Mouse (Mus musculus): Measurements from ENCODE around the gene Rnf222. TPM values are rescaled to one million over a fixed set of nuclear protein-coding genes. Genes with fewer than 3 reads are reported as not detected.

The Rnf222 gene
- total RNA-seq, 2 experiments from 2014 or later = not detected

DNA sequence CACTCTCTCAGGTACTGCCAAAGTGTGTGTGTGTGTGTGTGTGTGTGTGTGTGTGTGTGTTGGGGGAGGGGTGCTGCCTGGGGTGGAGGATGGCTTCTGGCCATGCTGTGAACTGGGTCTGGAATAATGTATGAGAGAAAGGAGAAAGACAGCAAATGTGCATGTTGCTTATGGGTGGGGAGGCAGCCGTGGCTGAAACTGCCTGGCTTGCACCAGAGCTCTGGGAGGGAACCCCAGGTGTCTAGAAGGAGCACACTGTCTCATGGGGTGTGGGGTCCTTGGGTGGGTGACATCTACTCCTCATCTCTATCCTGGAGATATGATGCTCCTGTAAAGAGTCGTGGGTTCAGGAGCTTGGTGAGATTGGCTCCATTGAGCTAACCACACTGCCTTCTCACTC, 300 bp downstream of the Rnf222 start:
- no peak for ATAC-seq (ENCODE audit: poor library complexity, severe bottlenecking)

- no peak for ATAC-seq (ENCODE audit: poor library complexity, severe bottlenecking)
These were observed 2.3 kb downstream of the Rnf222 start for GRCm38 (mm10) chr11:68890625-68891024.

DNA sequence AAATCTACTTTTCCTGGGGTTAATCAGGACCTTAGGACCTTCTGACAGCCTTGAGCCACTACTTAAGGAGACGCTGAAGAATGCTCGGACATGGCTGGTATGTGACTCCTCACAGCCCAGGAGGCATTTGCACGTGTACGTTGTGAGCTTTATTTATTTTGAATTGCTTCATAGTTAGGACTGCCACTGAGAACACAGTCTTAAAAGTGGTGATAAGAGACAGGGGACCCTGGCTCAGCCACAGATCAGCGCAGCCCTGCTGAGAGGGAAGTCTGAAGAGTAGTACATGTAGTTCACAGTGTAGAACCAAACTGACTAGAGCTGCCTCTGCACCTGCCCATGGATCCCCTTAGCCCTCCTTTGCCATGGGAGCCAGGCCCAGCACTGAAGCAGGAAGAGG, 3.5 kb downstream of the Rnf222 start:
- no peak for ATAC-seq (ENCODE audit: poor library complexity, severe bottlenecking)

GRCm38 (mm10) chr11:68892233-68892832, 4.0 kb downstream of the Rnf222 start:
- ATAC-seq (ENCODE audit: poor library complexity, severe bottlenecking) = no peak

GRCm38 (mm10) chr11:68893911-68894464, 5.6 kb downstream of the Rnf222 start:
- ATAC-seq (ENCODE audit: poor library complexity, severe bottlenecking) = no peak

- ATAC-seq (ENCODE audit: poor library complexity, severe bottlenecking) = no peak
These were observed 7.9 kb downstream of the Rnf222 start for GRCm38 (mm10) chr11:68896247-68896646.

- peak; percentile 39; the same call in 1 of the 2 replicates for ATAC-seq (ENCODE audit: poor library complexity, severe bottlenecking)
These were observed 8.8 kb downstream of the Rnf222 start for GRCm38 (mm10) chr11:68897120-68897519.

GRCm38 (mm10) chr11:68897838-68898237, 9.5 kb downstream of the Rnf222 start:
- no peak for ATAC-seq (ENCODE audit: poor library complexity, severe bottlenecking)

- no peak for ATAC-seq (ENCODE audit: poor library complexity, severe bottlenecking)
These were observed 10.4 kb downstream of the Rnf222 start for GRCm38 (mm10) chr11:68898790-68899189.

GRCm38 (mm10) chr11:68899815-68900214, 11.5 kb downstream of the Rnf222 start:
- ATAC-seq (ENCODE audit: poor library complexity, severe bottlenecking) = no peak

DNA sequence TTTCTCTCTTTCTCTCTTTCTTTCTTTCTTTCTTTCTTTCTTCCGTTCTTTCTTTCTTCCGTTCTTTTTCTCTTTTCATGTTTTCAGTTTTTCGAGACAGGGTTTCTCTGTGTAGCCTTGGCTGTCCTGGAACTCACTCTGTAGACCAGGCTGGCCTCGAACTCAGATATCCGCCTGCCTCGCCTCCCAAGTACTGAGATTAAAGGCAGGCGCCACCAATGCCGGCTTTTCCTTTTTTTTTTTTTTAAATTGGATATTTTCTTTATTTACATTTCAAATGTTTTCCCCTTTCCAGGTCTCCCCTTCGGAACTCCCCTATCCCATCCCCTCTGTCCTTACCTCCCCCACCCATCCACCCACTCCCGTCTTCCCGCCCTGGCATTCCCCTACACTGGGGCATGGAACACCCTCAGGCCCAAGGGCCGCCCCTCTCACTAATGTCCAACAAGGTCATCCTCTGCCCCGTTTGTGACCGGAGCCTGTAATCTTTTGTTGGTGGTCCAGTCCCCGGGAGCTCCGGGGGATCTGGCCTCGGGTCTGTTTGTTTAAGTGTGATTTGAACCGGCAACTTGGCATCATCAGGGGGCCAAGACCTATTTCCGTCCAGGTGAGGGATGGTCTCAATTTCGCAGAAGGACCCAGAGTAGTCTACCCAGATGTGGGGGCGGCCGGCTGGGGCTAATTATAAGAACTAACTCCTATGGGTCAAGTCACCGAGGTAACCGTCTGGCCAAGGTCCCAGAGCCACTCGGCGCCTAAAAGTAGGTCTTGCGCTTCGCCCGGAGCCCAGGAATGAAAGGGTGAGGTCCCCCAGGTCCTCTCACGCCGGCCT, 12.4 kb downstream of the Rnf222 start:
- no peak; the same call in 1 of the 2 replicates for ATAC-seq (ENCODE audit: poor library complexity, severe bottlenecking)

- peak; percentile 95 for ATAC-seq (ENCODE audit: poor library complexity, severe bottlenecking)
These were observed 13.1 kb downstream of the Rnf222 start, which contains the start of gene Rpl26 for GRCm38 (mm10) chr11:68901351-68902046. Rpl26 (plus strand) TSS chr11:68901583.

- ATAC-seq (ENCODE audit: poor library complexity, severe bottlenecking) = no peak
These were observed 13.7 kb downstream of the Rnf222 start for GRCm38 (mm10) chr11:68902047-68902364.

- ATAC-seq (ENCODE audit: poor library complexity, severe bottlenecking) = no peak
These were observed 14.0 kb downstream of the Rnf222 start for GRCm38 (mm10) chr11:68902367-68902766.

GRCm38 (mm10) chr11:68902823-68903222, 14.5 kb downstream of the Rnf222 start:
- ATAC-seq (ENCODE audit: poor library complexity, severe bottlenecking) = no peak

DNA sequence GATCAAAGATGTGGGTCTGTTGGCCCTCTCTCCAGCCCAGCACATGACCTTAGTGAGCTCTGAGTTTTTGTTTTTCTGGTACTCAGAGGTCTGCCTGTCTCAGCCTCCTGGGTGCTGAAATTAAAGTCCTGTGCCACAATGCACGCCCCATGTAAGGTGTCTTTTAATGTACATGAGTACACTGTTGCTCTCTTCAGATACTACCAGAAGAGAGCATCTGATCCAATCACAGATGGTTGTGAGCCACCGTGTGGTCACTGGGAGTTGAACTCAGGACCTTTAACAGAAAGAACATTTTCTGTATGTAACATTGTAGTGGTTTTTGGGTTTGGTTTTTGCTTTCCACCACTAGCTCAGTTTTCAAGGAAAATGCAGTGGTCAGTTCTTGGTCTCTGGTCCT, 15.4 kb downstream of the Rnf222 start:
- no peak for ATAC-seq (ENCODE audit: poor library complexity, severe bottlenecking)

DNA sequence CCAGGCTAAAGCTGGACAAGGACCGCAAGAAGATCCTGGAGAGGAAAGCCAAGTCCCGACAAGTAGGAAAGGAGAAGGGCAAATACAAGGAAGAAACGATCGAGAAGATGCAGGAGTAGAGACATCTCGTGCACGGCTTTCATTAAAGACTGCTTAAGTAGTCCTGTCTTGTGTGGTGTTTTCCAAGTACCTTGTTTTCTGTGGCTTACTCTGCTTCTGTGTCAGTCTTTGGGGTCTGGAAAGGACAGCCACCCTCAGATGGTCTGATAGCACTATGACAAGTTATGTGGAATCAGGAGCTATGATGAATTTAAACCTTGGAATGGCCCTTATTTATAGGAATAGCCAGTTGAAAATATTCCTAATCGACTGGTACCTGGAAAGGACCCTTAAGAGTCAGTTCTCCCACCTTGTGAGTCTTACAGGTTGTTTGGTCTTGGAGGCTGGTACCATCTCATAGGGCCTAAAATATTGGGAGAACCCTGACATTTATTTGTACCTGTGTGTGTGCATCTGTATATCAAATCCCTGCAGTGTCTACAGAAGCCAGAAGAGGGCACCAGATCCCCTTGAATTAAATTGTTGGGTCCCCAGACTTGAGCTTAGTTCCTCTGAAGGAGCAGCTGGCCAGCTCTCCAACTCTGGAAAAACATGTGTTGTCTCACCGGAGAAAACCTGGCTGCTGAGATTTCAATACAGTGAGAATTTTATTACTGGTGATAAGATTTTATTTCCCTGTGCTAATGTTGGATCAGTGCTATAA, 16.2 kb downstream of the Rnf222 start:
- ATAC-seq (ENCODE audit: poor library complexity, severe bottlenecking) = 0 out of 2 replicates have a peak, but pooled peaks have one; percentile 33

DNA sequence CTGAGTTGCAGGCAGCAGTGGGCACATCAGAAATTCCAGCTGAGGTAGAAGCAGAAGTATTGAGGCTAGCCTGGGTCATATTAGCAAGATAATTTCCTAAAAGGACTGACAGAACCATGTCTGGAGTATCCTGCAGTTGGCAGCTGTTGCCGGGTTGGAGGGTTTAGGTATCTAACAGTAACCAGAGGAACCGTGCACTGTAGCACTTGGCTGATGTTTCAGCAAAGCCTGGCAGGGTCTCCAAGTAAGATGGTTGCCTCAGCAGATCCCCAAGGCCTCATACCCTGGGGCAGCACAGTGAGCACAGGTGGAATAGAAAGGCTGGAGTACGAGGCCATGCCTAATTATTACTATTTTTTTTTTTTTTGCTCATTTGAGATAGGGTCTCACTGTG, 16.8 kb downstream of the Rnf222 start:
- ATAC-seq (ENCODE audit: poor library complexity, severe bottlenecking) = no peak

DNA sequence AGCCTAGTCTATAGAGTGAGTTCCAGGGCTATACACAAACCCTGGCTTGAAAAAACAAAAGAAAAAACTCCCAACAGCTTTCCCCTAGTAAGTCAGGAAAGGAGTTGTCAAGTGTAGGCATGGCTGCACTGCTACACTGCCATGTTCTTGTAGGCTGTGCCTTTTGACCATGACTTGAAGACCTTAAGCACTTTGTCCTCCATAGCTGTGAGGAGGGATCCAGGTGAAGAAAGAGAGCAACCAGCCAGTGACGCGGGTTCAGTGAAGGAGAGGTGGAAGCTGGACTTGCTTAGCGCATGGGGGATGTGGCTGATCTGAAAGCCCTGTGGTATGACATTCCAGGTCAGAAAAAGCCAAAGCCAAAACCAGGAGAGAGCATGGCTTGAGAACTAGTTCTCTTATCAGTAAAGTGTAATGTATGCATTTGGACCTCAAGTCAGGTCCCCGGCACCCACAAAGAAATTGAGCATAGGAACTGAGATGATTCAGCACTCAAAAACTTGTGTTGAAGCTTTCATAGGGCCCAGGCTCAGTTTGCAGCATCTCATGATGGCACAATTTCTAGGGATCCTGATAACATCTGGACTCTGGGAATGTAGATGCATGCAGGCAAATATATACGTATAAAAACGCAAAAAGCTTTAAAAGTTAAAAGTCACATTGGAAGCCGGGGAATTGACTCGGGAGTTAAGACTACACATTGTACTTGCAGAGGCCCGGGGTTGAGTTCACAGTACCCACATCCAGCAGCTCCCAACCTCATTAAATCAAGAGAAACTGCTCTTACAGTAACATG, 17.5 kb downstream of the Rnf222 start:
- ATAC-seq (ENCODE audit: poor library complexity, severe bottlenecking) = no peak

DNA sequence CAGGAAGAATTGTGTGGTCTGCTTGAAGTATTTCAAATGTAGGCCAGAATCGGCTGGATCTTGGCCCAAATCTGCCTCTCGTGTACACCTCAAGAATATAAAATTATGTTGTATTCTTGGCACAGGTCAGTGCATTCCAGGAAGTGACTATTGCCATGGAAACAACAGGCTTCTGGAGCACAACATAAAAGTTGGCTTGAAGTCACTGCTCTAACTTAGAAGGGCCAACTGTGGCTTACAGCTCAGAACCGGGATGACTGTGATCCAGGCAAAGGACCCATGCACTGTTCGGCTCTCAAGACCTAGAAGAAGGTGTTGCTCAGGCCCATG, 18.1 kb downstream of the Rnf222 start:
- no peak for ATAC-seq (ENCODE audit: poor library complexity, severe bottlenecking)
